Mouse (Mus musculus) hindbrain, embryonic 11.5 days (tissue): ENCODE measurements at regions not wholly inside any gene's neighbourhood (a gene's known extent, or its start where the extent isn't known, plus 50 kb on each side); places are given as distances from the start of the nearest gene placed in this dataset.
A peak's percentile ranks its signal among the peaks of the same experiment; 100 is the strongest.

Experiments
- ATAC-seq: fragments of 200-750 bp; cut with Nextera tagmentation; 2 replicates; pipeline ENCODE4 v1.8.0; 2017; ENCODE audit warnings: mild to moderate bottlenecking, moderate TSS enrichment, moderate library complexity; ENCODE audit not compliant: low FRiP score
- DNase-seq: peaks from one replicate; pipeline ENCODE4 v3.0.0-alpha.2; 2015; ENCODE audit warnings: low spot score
- H3K27ac ChIP-seq: fragments of 300-500 bp; sonication (generic); 2 replicates; pipeline ENCODE4 v1.5.1; 2014; ENCODE audit warnings: mild to moderate bottlenecking, low read depth, low read length
- H3K27me3 ChIP-seq: fragments of 300-500 bp; sonication (generic); 2 replicates; pipeline ENCODE4 v1.6.1; 2014; ENCODE audit warnings: mild to moderate bottlenecking, low read length, moderate library complexity, mixed read lengths; ENCODE audit not compliant: control insufficient read depth, insufficient read depth
- H3K36me3 ChIP-seq: fragments of 300-500 bp; sonication (generic); 2 replicates; pipeline ENCODE4 v1.6.1; 2014; ENCODE audit warnings: mild to moderate bottlenecking, low read length, moderate library complexity, mixed read lengths; ENCODE audit not compliant: control insufficient read depth, insufficient read depth
- H3K4me1 ChIP-seq: fragments of 300-500 bp; sonication (generic); replicated peaks from 2 replicates; pipeline ENCODE4 v1.6.1; 2014; ENCODE audit warnings: low read length, mixed read lengths; ENCODE audit not compliant: control insufficient read depth, insufficient read depth
- H3K4me2 ChIP-seq: fragments of 300-500 bp; sonication (generic); replicated peaks from 2 replicates; pipeline ENCODE4 v1.6.1; 2014; ENCODE audit warnings: mild to moderate bottlenecking, low read depth, low read length
- H3K4me3 ChIP-seq: fragments of 300-500 bp; sonication (generic); 2 replicates; pipeline ENCODE4 v1.5.1; 2014; ENCODE audit warnings: low read depth, low read length
- H3K9ac ChIP-seq: fragments of 300-500 bp; sonication (generic); 2 replicates; pipeline ENCODE4 v1.6.1; 2014; ENCODE audit warnings: low read depth, low read length
- H3K9me3 ChIP-seq: fragments of 300-500 bp; sonication (generic); 2 replicates; pipeline ENCODE4 v1.6.1; 2016; ENCODE audit warnings: low read length; ENCODE audit not compliant: control insufficient read depth
- WGBS: fragments of 180-500 bp; shearing (Covaris S2); extraction: QIAGEN DNeasy Blood & Tissue Kit; methylation state at CpG from one replicate; pipeline ENCODE4 v1.1.7; 2014; 5-methylcytosine and 5-hydroxymethylcytosine counted together

- WGBS: 76% methylated on average over 5 of the region's 5 CpGs
- DNase-seq: no peak
- H3K4me2 ChIP-seq: no peak overlapping the region
- H3K9me3 ChIP-seq: no peaks in the 10 kb centered on the region
- no peaks in the 10 kb centered on the region for H3K27me3 ChIP-seq
- no peaks in the 10 kb centered on the region for H3K4me1 ChIP-seq
- no peaks in the 10 kb centered on the region for H3K36me3 ChIP-seq
- no peak overlapping the region for H3K27ac ChIP-seq
- ATAC-seq: no peak
- H3K9ac ChIP-seq: no peak overlapping the region
- no peak overlapping the region for H3K4me3 ChIP-seq
Observed at GRCm38 (mm10) chr17:82828434-82828997, 386.6 kb upstream of the Pkdcc start.

- ATAC-seq (no peak), DNase-seq (no peak)
- Histone ChIP-seq H3K9ac (no peak overlapping the region), H3K9me3 (no peaks in the 10 kb centered on the region), H3K4me2 (no peak overlapping the region), H3K27me3 (no peaks in the 10 kb centered on the region), H3K36me3 (no peaks in the 10 kb centered on the region), H3K4me1 (no peaks in the 10 kb centered on the region), H3K27ac (no peak overlapping the region), H3K4me3 (no peak overlapping the region)
- WGBS: 88% methylated on average over 2 of the region's 2 CpGs
Observed at GRCm38 (mm10) chr17:82829415-82829814, 385.7 kb upstream of the Pkdcc start.

GRCm38 (mm10) chr17:82834177-82834576 lies 380.9 kb upstream of the Pkdcc start:
- H3K9ac ChIP-seq: no peak overlapping the region
- H3K27me3 ChIP-seq: no peaks in the 10 kb centered on the region
- no peaks in the 10 kb centered on the region for H3K36me3 ChIP-seq
- WGBS: 78% methylated on average over 3 of the region's 3 CpGs
- no peak for ATAC-seq
- DNase-seq: no peak
- H3K4me2 ChIP-seq: no peak overlapping the region
- H3K9me3 ChIP-seq: no peaks in the 10 kb centered on the region
- no peaks in the 10 kb centered on the region for H3K4me1 ChIP-seq
- no peak overlapping the region for H3K27ac ChIP-seq
- H3K4me3 ChIP-seq: no peak overlapping the region

- Histone ChIP-seq H3K36me3 (no peaks in the 10 kb centered on the region), H3K27me3 (no peaks in the 10 kb centered on the region), H3K9ac (no peak overlapping the region), H3K4me3 (no peak overlapping the region), H3K27ac (no peak overlapping the region), H3K9me3 (no peaks in the 10 kb centered on the region), H3K4me2 (no peak overlapping the region), H3K4me1 (no peaks in the 10 kb centered on the region)
- 94% methylated on average over 3 of the region's 3 CpGs for WGBS
- ATAC-seq: no peak
- no peak for DNase-seq
Observed at GRCm38 (mm10) chr17:82836115-82836514, 379.0 kb upstream of the Pkdcc start.

GRCm38 (mm10) chr17:82846776-82847494 lies 368.2 kb upstream of the Pkdcc start:
- H3K9ac ChIP-seq: no peak overlapping the region
- no peaks in the 10 kb centered on the region for H3K4me1 ChIP-seq
- ATAC-seq: no peak
- H3K36me3 ChIP-seq: no peaks in the 10 kb centered on the region
- H3K9me3 ChIP-seq: no peaks in the 10 kb centered on the region
- H3K4me2 ChIP-seq: no peak overlapping the region
- no peak overlapping the region for H3K27ac ChIP-seq
- 65% methylated on average over 5 of the region's 5 CpGs for WGBS
- H3K27me3 ChIP-seq: no peaks in the 10 kb centered on the region
- no peak for DNase-seq
- H3K4me3 ChIP-seq: no peak overlapping the region

- DNase-seq: peak; percentile 92
- Histone ChIP-seq H3K4me3 (no peak overlapping the region), H3K9me3 (no peaks in the 10 kb centered on the region), H3K36me3 (no peaks in the 10 kb centered on the region), H3K27ac (no peak overlapping the region), H3K9ac (no peak overlapping the region), H3K27me3 (no peaks in the 10 kb centered on the region), H3K4me1 (no peaks in the 10 kb centered on the region), H3K4me2 (no peak overlapping the region)
- 13% methylated on average over 16 of the region's 16 CpGs for WGBS
- peak; percentile 95 for ATAC-seq
Observed at GRCm38 (mm10) chr17:82857199-82858147, 357.6 kb upstream of the Pkdcc start.

GRCm38 (mm10) chr17:82860391-82860790 lies 354.7 kb upstream of the Pkdcc start:
- no peaks in the 10 kb centered on the region for H3K4me1 ChIP-seq
- H3K9me3 ChIP-seq: no peaks in the 10 kb centered on the region
- no peak overlapping the region for H3K9ac ChIP-seq
- no peaks in the 10 kb centered on the region for H3K27me3 ChIP-seq
- H3K4me3 ChIP-seq: no peak overlapping the region
- no peak for DNase-seq
- 90% methylated on average over 5 of the region's 5 CpGs for WGBS
- no peaks in the 10 kb centered on the region for H3K36me3 ChIP-seq
- no peak overlapping the region for H3K4me2 ChIP-seq
- no peak for ATAC-seq
- H3K27ac ChIP-seq: no peak overlapping the region

- H3K4me3 ChIP-seq: no peak overlapping the region
- no peaks in the 10 kb centered on the region for H3K36me3 ChIP-seq
- H3K27ac ChIP-seq: no peak overlapping the region
- no peaks in the 10 kb centered on the region for H3K9me3 ChIP-seq
- DNase-seq (no peak), ATAC-seq (no peak)
- WGBS: 90% methylated on average over 5 of the region's 5 CpGs
- no peaks in the 10 kb centered on the region for H3K27me3 ChIP-seq
- H3K4me2 ChIP-seq: no peak overlapping the region
- H3K9ac ChIP-seq: no peak overlapping the region
- H3K4me1 ChIP-seq: no peaks in the 10 kb centered on the region
Observed at GRCm38 (mm10) chr17:82860966-82861365, 354.1 kb upstream of the Pkdcc start.
